Mouse (Mus musculus) layer of hippocampus, adult 9-11 months (tissue): ENCODE measurements around the gene Rpl32.
"Not testable (repeated sequence)": the region's sequence is repeated elsewhere in the genome, so short reads cannot be mapped to it uniquely, and the experiment has no call there.

Source experiments
- DNase-seq: peaks from one replicate; pipeline ENCODE4 v3.0.0; 2022

The Rpl32 gene

GRCm38 (mm10) chr6:115808488-115809231 lies at the start of gene Rpl32:
TSS of gene Rpl32 (minus strand) at chr6:115808747.
- DNase-seq, result peak; percentile 86

GRCm38 (mm10) chr6:115856361-115856745 lies 47.8 kb upstream of the Rpl32 start:
- no peak for DNase-seq

- DNase-seq, result peak; percentile 68
Observed at GRCm38 (mm10) chr6:115855733-115856360, 47.3 kb upstream of the Rpl32 start.

- no peak for DNase-seq
Observed at GRCm38 (mm10) chr6:115854432-115854831, 45.9 kb upstream of the Rpl32 start.

- no peak for DNase-seq
Observed at GRCm38 (mm10) chr6:115853985-115854384, 45.4 kb upstream of the Rpl32 start.

DNA sequence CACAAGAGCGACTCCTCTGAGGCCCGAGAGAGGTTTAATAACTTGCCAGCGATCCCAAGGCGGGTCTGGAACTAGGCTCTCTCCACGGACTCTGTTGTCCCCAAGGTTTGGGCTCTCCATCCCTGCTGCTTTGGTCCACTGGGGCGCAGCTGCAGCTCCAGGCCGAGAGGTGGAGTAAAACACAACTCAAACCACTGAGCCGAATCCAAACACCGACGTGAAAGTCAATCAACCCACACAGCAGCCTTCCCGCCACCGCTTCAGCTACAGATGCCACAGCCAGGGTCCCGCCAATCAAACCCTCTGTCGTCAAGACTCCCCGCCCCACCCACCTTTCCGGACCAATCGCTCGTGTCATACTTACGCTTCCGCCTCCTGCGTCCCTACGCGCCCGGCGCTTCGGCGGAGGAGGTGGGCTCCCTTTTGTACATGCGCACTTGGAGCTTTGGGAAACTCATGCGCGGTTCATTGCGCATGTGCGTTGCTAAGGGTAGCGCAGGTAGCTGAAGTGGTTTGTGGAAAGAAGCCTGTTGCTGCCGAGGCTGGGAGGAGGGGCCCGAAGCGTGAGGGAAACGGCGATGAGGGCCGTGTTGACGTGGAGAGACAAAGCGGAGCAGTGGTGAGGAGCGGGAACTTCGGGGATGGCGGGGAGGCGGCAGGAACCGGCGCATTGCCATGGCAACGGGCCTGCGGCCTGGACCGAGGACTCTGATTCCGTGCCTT lies 44.7 kb upstream of the Rpl32 start, which contains the start of the genes Mbd4 and Ift122:
Gene Mbd4, minus strand, starts transcription at position 281 of the 723 bp plus-strand sequence.
Gene Ift122, plus strand, starts transcription at position 380 of the 723 bp plus-strand sequence.
- peak; percentile 99 for DNase-seq

DNA sequence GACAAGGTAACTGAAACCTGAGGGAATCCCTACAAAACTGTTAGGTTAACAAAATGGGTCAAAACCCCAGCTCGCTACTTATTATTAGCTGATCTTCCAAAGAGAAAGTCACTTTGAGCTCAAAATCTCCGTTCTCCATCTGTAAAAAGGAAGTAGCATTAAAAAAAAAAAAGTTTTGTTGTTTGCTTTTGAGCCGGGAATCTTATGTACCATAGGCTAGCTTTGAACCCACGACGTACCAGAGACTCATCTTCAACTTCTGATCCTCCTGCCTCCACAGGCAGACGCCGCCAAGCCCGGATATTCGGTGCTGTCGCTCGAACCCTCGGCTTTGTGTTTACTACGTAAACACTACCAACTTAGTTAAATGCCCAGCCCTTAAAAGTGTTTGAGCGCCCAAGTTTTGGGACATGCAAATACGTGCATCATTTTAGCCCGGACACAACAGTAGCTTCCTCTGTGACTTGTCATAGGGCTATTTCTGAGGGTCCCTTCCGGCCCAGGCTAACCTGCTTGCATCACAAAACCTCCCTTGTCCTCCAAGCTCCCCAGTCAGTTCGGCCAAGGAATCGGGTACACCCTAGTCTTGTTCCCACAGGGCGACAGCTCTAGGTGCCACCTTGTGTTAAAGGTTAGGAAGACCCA lies 44.0 kb upstream of the Rpl32 start:
- no peak for DNase-seq

GRCm38 (mm10) chr6:115848598-115849304 lies 40.2 kb upstream of the Rpl32 start:
- DNase-seq, result no peak

- peak; percentile 51 for DNase-seq
Observed at GRCm38 (mm10) chr6:115846640-115847411, 38.3 kb upstream of the Rpl32 start.

DNA sequence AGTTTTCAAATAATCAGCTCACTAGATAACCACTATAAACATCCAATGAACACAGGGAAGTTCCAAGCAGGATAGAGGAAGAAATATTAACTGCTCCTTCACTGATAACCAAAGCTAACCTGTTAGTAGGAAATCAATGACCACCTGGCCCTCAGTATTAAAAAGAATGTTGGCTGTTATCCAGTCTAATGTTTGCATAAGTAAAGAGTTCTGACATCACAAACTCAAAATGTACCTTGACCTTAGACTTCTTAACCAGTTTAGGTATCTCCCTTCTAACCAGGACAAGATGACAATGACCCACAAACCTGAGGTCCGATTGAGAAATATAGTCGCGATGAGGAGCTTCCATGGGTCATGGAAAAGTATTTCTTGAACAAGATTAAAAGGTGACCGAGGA lies 36.5 kb upstream of the Rpl32 start:
- no peak for DNase-seq

DNA sequence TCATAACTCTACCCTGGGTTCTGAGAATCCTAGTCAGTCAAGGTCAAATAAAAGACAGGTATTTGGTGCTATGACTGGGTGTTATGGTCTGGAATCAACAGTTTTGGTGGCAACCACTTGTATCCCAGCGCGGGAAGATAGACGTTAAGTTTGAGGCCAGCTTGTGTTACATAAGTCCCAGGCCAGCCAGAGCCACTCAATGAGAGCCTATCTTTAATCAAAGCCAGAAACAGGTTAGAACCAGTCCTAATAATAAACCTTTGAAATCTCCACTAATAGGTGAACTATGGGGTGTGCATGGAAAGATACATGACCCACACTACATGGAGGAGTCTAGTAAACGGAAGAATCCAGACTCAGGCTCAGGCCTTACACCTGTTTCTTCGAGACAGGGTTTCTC lies 30.2 kb upstream of the Rpl32 start:
- DNase-seq, result no peak

GRCm38 (mm10) chr6:115838161-115838597 lies 29.6 kb upstream of the Rpl32 start, which contains the start of gene Efcab12:
TSS of gene Efcab12 (minus strand) at chr6:115838412.
- DNase-seq, result peak; percentile 86

DNA sequence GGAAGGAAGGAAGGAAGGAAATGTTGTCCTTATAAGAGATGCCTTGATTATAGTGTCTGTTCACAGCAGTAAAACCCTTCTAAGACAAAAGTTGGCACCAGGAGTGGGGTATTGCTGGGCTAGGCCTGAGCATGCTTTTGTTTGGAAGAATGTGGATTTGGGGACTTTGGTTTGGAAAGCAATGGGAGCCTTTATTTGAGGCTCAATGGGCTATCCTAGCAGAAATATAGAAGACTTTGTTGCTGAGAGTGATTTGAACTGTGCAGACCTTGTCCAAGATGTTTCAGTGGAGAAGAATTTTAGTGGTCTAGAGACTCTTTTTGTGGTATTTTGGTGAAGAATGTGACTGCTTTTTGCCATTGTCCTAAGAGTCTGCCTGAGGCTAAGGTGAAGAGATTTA lies 25.3 kb upstream of the Rpl32 start:
- DNase-seq, result no peak

- no peak for DNase-seq
Observed at GRCm38 (mm10) chr6:115832152-115832850, 23.8 kb upstream of the Rpl32 start.

GRCm38 (mm10) chr6:115830779-115831601 lies 22.4 kb upstream of the Rpl32 start:
- no peak for DNase-seq

GRCm38 (mm10) chr6:115823850-115824464 lies 15.4 kb upstream of the Rpl32 start:
- DNase-seq, result not testable (repeated sequence)

DNA sequence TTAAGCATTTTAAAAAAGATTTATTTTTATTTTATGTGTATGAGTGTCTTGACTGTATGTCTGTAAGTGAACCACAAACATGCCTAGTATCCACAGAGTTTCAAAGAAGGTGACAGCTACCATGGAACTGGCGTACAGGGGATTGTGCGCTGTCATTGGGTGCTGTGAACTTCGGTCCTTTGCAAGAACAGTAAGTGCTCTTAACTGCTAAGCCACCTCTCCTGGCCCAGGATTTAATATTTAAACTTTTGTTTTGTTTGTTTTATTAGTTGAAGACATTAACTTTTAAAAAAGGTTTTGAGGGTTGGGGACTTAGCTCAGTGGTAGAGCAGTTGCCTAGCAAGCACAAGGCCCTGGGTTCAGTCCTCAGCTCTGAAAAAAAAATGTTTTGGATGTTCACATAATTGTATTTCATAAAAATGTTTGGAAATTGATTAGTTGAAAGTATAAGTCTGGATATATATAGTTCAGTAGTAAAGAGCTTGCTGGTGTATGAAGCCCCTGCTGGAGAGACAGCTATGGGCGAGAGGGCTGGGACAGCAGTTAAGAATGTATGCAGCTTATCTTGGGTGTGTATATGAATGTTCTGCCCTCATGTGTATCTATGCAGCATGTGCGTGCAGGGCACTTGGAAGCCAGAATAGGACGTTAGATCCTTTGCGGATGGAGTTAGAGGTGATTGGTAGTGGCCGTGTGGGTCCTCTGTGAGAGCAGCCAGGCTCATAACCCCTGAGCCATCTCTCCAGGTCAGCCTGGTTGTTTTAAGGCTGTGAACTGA lies 12.9 kb upstream of the Rpl32 start:
- DNase-seq, result no peak

DNA sequence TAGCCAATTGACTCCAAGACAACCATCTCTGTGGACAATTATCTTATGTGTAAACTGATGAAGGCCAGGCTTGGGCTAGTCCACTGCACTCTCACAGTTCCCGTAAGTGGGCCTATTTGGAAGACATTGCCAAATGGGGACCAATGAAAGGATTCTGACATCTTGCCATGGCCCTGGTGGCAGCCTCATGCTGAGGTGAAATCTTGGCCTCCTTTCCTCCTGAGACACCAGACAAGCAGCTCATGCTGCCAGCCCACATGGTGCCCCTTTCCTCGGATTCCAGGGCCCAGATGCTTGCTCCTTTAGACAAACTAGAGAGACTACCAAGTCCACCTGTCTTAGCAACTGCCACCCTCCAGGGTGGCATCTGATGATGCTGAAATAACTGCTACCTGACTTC lies 9.6 kb upstream of the Rpl32 start:
- DNase-seq, result no peak

DNA sequence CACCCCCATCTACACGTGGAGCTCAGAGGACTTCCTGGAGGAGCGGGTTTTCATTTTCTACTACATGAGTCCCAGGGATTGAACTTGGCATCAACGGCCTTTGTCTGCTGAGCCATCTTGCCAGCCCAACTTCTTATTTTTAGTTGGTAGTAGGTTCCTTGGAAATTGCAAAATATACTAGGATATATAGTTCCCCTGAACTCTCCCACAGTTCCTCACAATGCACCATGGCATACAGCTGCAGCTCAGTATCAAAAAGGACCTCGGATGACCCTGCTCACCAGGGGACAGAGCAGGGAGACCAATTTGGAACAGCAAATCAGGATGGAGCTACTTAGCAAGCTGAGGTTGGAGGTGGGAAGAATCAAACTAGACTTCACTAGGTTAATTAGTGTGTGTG lies 6.5 kb upstream of the Rpl32 start:
- no peak for DNase-seq
